Mouse (Mus musculus) frontal cortex, postnatal 25 days (tissue): ENCODE results near the gene Timp2.
"Not testable (repeated sequence)": the region's sequence is repeated elsewhere in the genome, so short reads cannot be mapped to it uniquely, and the experiment has no call there.

Source experiments
- DNase-seq, 2 experiments: peaks; one replicate each; pipeline ENCODE4 v3.0.0; 2022; ENCODE audit warnings: low spot score in 2 of 2

Timp2 gene

DNA sequence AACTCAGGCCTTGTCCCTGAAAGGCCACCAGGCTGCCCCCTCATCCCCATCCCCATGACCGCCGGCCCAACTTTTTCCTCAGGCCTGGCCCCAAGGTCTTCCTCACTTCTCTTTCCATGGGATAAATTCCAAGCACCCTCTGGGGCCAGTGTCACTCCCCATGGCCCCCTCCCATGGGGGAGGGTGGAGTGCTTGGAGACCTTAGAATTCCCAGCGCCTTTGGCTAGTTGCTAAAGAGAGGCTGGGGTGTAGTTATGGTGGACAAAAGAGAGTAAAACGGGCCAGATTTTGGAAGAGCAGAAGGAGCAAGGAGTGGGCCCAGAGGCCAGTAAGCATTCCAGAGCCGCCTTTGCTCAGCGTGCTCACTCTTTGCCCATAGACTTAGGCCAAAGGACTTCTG lies at the start of gene Timp2:
Gene Timp2, minus strand, starts transcription at position 101 of the 400 bp plus-strand sequence.
- DNase-seq = no peak

GRCm38 (mm10) chr11:118405311-118405710 lies 49.8 kb upstream of the Timp2 start:
- no peak for DNase-seq

- no peak for DNase-seq
Measured at GRCm38 (mm10) chr11:118403951-118404899, 48.7 kb upstream of the Timp2 start.

DNA sequence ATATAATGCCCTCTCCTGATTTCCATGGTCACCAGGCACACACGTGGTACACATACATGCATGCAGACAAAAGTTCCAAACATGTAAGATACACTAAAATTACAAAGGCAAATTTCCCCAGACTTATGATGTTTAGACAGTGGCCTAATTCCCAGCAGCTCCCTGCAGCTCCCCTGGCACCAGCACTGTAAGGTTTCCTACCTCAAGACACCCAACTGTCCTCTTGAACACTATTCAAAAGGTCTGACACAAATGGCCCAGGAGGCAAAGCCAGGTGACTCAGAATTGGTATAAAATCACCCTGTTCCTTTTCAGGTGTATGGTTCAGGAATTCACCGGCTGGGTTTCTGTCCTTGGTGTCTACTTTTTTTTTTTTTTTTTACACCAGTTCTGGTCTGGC lies 47.6 kb upstream of the Timp2 start:
- no peak for DNase-seq

DNA sequence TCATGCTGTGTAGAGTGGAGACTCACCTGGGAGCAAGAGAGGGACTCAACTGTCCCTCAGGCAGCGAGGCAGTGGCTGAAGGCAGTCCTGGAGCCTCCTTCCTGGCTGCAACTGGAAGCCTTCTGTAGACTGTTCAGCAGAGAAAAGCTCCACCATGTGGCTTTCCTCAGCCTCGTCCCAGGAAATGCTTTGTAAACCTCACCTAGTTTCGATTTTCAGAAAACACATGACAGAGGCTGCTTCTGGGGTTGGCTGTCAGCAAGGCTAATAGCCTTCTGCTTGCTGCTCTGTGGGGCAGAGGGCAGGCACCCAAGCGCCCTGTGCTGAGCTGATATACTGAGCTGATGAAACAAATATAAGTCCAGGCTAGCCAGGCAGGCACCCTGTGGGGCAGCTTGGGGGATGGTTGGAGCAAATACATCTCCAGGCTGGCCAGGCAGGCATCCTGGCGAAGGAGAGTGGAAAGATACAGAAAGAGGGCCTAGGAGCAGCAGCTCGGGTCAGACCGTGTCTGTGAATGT lies 46.3 kb upstream of the Timp2 start, which contains the start of gene Lgals3bp:
Gene Lgals3bp, minus strand, starts transcription at position 333 of the 521 bp plus-strand sequence.
- DNase-seq = no peak

DNA sequence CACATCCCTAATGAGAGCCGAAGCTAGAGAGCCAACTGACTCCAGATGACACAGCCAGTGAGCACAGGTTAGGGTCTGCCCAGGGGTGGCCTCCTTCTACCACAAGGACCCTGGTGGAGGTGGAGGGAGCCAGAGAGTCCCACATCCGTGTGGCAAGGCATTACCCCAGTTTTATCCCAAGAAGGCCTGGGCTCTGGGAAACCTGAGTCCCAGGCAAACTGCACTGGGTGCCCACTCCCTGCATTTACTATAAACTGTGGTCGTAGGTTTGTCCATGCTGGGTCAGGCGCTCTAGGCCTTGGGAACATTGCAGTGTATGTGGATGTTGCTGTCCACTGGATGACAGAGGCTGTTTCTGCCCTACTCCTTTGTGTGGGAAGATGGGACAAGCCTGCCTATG lies 45.7 kb upstream of the Timp2 start:
- DNase-seq = no peak

DNA sequence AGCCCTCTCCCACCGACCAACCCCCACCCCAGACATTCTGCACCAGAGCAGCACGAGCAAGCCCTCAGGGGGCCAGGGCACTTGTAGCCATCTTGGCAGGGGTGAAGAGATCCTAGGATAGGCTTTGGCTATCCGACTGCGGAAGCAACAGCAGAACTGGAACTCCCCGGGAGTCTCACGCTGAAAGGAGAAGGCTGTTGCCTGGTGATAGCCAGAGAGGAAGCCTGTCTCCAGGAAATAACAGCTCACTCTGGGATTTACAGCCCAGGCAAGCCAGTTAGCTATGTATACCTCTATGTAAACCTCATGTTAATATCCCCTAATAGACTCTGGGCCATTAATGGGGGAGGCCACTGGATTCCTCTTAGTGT lies 45.0 kb upstream of the Timp2 start:
- DNase-seq = no peak

GRCm38 (mm10) chr11:118399891-118400565 lies 44.5 kb upstream of the Timp2 start:
- DNase-seq = no peak

DNA sequence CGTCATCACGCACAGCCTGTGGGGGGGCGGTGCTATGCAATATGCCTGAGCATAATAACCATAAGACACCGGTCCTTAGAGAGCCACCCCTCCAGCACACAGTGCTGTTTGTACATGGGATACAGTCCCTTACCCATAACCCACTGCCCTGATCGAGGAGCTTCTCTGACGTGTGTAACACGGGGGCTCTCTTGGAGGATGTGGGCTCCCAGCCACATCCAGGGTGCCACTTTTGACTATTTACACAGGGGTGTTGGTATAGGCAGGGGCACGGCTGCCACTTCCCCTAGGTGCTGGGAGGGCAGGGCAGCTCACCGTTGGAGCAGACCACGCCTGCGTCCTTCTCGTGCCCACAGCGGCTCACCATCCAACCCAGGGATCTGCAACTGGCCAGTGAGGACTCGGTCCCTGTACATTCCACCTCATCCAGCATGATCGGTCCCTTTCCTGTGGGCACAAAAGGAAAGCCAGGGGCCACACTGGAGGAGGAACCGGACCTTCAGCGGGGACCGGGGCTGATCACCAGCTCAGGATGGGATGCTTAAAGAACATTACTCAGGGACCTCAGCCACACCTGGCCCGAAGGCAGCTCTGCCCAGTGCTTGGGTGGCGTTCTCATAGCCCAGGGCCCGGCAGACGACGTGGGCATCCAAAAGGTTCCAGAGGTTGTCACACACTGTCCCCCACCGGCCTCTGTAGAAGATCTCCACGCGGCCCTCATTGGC lies 42.4 kb upstream of the Timp2 start:
- no peak for DNase-seq

- DNase-seq = no peak
Measured at GRCm38 (mm10) chr11:118394538-118394937, 39.0 kb upstream of the Timp2 start.

DNA sequence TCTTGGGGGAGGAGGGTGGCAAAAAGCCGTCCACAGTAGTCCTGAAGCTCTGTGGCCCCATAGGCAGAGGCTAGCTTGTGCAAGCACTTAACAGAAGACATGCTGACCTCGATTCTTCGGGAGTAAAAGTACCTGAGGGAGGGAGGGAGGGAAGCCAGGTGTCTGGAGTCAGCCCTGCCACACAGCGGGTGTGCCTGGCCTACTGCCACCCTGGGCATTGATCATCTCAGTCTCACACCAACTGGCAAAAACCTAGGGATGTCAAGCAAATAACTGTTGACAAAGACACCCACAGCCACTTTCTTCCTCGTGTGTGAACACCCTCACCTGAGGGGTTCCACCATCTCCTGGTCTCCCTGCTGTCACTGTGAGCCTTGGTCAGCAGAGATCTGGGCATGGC lies 38.5 kb upstream of the Timp2 start:
- DNase-seq = no peak

- DNase-seq = not testable (repeated sequence)
Measured at GRCm38 (mm10) chr11:118387816-118388215, 32.3 kb upstream of the Timp2 start.

- peak; percentile 71 to 78 for DNase-seq
Measured at GRCm38 (mm10) chr11:118379251-118380009, 23.9 kb upstream of the Timp2 start.

- DNase-seq = no peak
Measured at GRCm38 (mm10) chr11:118378656-118379055, 23.1 kb upstream of the Timp2 start.

GRCm38 (mm10) chr11:118376323-118376722 lies 20.8 kb upstream of the Timp2 start:
- DNase-seq = not testable (repeated sequence)

DNA sequence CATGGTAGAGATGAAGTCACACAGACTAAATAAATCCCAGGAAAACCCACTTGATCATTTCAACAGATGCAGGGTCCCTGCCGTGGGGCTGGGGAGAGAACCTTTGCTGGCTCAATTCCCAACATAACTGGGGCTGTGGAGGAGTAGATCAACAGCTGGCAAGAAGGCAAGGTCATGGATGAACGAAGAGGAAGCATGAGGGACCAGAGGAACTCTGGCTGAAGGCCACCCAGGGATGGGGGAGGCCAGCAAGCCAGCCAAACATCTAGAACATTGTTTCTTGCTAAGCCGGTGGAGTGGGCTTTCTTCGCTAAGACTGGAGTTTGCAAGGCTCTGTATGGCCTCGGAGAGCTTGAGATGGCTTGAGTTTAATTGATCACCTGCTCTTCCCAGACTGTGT lies 20.3 kb upstream of the Timp2 start:
- DNase-seq = no peak

- DNase-seq = no peak
Measured at GRCm38 (mm10) chr11:118375461-118375860, 19.9 kb upstream of the Timp2 start.

- DNase-seq = no peak
Measured at GRCm38 (mm10) chr11:118375006-118375405, 19.5 kb upstream of the Timp2 start.

DNA sequence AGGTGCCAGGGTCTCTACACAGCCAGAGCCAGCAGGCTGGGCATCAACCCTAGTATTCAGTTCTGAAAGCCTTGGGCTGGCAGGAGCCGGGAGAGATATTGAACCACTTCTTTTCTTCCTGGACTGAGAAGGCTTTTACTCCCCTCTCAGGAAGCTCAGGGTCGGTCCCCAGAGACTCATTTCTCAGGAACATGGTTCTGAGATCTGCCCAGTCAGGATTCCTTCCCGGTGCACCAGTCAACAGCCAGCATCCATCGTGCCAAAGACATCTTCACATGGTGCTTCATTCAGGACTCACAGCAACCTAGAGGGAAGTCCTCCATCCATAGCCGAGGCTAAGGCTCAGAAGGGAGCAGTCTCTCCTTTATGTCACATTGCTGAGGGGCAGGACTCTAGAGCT lies 19.0 kb upstream of the Timp2 start:
- no peak for DNase-seq

DNA sequence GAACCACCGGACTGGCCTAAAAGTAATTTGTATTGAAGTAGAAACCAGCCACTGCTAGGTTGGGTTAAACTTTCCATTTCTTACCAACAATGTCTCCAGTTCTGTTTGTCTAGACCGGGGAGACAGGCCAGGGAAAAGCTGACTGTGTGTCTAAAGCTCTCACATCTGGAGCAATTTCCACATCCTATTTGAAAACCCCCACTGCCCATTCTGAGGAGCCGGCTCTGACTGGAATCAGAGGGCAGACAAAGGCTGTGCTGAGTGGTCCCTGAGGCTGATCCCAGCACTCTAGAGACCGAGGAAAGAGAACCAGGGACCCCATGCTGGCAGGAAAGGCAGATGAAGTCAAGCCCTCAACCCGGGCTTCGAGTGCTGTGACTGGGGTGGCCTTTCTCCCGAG lies 17.1 kb upstream of the Timp2 start:
- DNase-seq = no peak

DNA sequence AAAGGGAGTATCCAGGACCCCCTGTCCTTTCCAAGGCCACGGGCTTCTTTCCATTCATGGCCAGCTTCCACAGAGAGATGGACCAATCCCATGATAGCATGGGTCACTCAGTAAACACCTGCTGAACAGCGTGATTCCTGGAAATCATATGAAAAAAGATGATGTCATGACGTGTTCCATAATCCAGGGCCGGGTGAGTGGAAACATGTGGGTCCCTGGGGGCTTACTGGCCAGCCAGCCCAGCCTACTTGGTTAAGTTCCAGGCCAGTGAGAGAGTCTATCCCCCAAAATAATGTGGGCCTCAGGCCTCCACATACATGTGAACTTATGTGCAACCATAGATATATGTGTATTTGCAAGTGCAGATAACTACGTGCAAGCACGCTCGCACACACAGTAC lies 16.3 kb upstream of the Timp2 start:
- DNase-seq = no peak
